Comparison of ENCODE assay signal across 8 mouse cellular contexts in the genomic region with DNA sequence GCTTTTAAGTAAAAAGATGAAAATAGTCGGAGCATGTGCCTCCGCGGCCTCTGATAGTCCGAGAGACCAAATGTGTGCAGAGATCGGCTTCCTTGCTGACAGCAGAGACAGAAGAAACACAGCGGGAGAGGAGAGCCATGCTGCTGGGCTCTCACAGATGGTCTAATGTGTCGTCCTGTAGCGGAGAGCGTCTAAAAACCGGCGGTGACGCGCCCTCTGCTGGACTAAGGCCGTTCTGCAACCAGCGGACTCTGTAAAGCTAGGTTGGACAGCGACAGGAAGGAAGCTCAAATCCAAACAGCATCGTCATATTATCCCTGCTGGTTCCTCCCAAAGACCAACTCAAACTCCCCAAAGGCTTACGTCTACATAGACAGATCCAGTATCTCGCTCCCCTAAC. TPM values are rescaled to one million over a fixed set of nuclear protein-coding genes. Genes with fewer than 3 reads are reported as not detected.
DNase-seq lines count a peak whose midpoint lies in the region; ATAC-seq lines count a peak whose summit lies in the region.

No protein-coding gene starts in this region.

- peaks cover 23% of the 10 kb centered on the region for H3K4me1 ChIP-seq in hindbrain, embryonic 14.5 days (replicated peaks; ENCODE audit: control insufficient read depth, insufficient read depth, low read length)

- 0 out of 2 replicates have a peak overlapping the region, but pooled peaks have one; percentile 12 for H3K4me3 ChIP-seq in hindbrain, embryonic 14.5 days (replicated peaks; ENCODE audit: low read length)

- peak overlapping the region; percentile 29; the same call in 1 of the 2 replicates for H3K9ac ChIP-seq in hindbrain, embryonic 14.5 days

- H3K27ac ChIP-seq in hindbrain, embryonic 14.5 days = peak overlapping the region; percentile 71

- peak; percentile 97 for DNase-seq in MN1 (ENCODE audit: low spot score)
- DNase-seq in cerebellum, postnatal 14 days = peak; percentile 99
- DNase-seq in frontal cortex, postnatal 25 days (ENCODE audit: low spot score in 2 of 2) = peak; percentile 94 to 96
- peak; percentile 98 for DNase-seq in hindbrain, embryonic 14.5 days (ENCODE audit: low spot score)
- DNase-seq in layer of hippocampus, postnatal 36 days = peak; percentile 91
- peak; percentile 87 for DNase-seq in lung, postnatal 25 days (ENCODE audit: low spot score)
- DNase-seq in retina, embryonic 14.5 days (ENCODE audit: low spot score) = peak; percentile 98
- DNase-seq in thymus, postnatal 36 days = peak; percentile 78 to 84

- H3K27me3 ChIP-seq in hindbrain, embryonic 14.5 days (ENCODE audit: control insufficient read depth, insufficient read depth, low read length) = no peaks in the 10 kb centered on the region

- no peaks in the 10 kb centered on the region for H3K36me3 ChIP-seq in hindbrain, embryonic 14.5 days (replicated peaks; ENCODE audit: control insufficient read depth, insufficient read depth)

- no peaks in the 10 kb centered on the region for H3K9me3 ChIP-seq in hindbrain, embryonic 14.5 days (ENCODE audit: control insufficient read depth, low read length)

- ATAC-seq in hindbrain, embryonic 14.5 days (ENCODE audit: low FRiP score) = peak; percentile 81

- 1% methylated on average over 19 of the region's 19 CpGs for WGBS in hindbrain, embryonic 14.5 days

- H3K4me2 ChIP-seq in hindbrain, embryonic 14.5 days (replicated peaks) = peak overlapping the region; percentile 57

RNA-seq across cellular contexts. Expression of a gene that starts 23.8 kb away (rescaled TPM):
- polyA plus RNA-seq in hindbrain, embryonic 14.5 days (2014; fragmentation: Nextera tagmentation; extraction: Ambion mirVana) = 115 and 123 TPM in 2 replicates
- total RNA-seq in layer of hippocampus, postnatal 36 days (2021) = 100 to 1,000 TPM; 502 to 515 TPM

RNA-seq across cellular contexts. Expression of a gene that starts 26.3 kb away (rescaled TPM):
- polyA plus RNA-seq in hindbrain, embryonic 14.5 days (2014; fragmentation: Nextera tagmentation; extraction: Ambion mirVana) = 0.91 and 1.1 TPM in 2 replicates
- 1 to 10 TPM; 5.1 to 5.2 TPM for total RNA-seq in layer of hippocampus, postnatal 36 days (2021)

RNA-seq across cellular contexts. Expression of a gene that starts 33.7 kb away (rescaled TPM):
- polyA plus RNA-seq in hindbrain, embryonic 14.5 days (2014; fragmentation: Nextera tagmentation; extraction: Ambion mirVana) = 0.35 and 0.73 TPM in 2 replicates
- total RNA-seq in layer of hippocampus, postnatal 36 days (2021) = under 1 TPM; 0.17 to 0.51 TPM

Comparison
In these comparisons a context has a peak if more than half of its experiments do, and no peak if none do; other contexts are left out.
1. Peak in every context shown above with its lines: DNase-seq, ATAC-seq, H3K4me3 ChIP-seq and H3K27ac ChIP-seq.